Mouse (Mus musculus) lung, postnatal 36 days (tissue): ENCODE measurements around the gene Cps1.

Experiments used
- DNase-seq: peaks from one replicate; pipeline ENCODE4 v3.0.0; 2022; ENCODE audit warnings: mixed read lengths

The Cps1 gene

GRCm38 (mm10) chr1:67235468-67236217 lies 112.8 kb downstream of the Cps1 start:
- DNase-seq, result no peak

GRCm38 (mm10) chr1:67238446-67238845 lies 115.6 kb downstream of the Cps1 start:
- no peak for DNase-seq

- DNase-seq, result no peak
Measured at GRCm38 (mm10) chr1:67238941-67239340, 116.1 kb downstream of the Cps1 start.

- DNase-seq, result no peak
Measured at GRCm38 (mm10) chr1:67265222-67265621, 142.4 kb downstream of the Cps1 start.

- DNase-seq, result no peak
Measured at GRCm38 (mm10) chr1:67267972-67268371, 145.1 kb downstream of the Cps1 start.

GRCm38 (mm10) chr1:67268450-67268849 lies 145.6 kb downstream of the Cps1 start:
- no peak for DNase-seq

- DNase-seq, result no peak
Measured at GRCm38 (mm10) chr1:67276270-67276669, 153.4 kb downstream of the Cps1 start.
